Mouse (Mus musculus) left cerebral cortex, adult 2 months (tissue): ENCODE measurements around the gene Ccdc149. TPM values are rescaled to one million over a fixed set of nuclear protein-coding genes. Genes with fewer than 3 reads are reported as not detected.
A peak's percentile ranks its signal among the peaks of the same experiment; 100 is the strongest.

Experiments
- DNase-seq, 2 experiments: peaks; one replicate each; pipeline ENCODE4 v3.0.0; 2021 to 2022; ENCODE audit warnings: low spot score in 2 of 2, mixed read lengths in 1 of 2; ENCODE audit errors: extremely low spot score in 1 of 2
- H3K27ac ChIP-seq: fragments of 200-600 bp; 2 replicates; pipeline ENCODE4 v1.8.1; 2022
- H3K4me3 ChIP-seq: fragments of 200-600 bp; 2 replicates; pipeline ENCODE4 v1.8.1; 2022
- CTCF ChIP-seq: fragments of 200-600 bp; IDR thresholded peaks from 2 replicates; pipeline ENCODE4 v1.8.1; 2022; ENCODE audit warnings: antibody characterized with exemption, mild to moderate bottlenecking, moderate library complexity
- intact Hi-C: fragments of 180-260 bp; cut with DNase I; formaldehyde crosslinking; loops from one replicate; pipeline ENCODE4 v1.15.1; 2025
- total RNA-seq, 2 experiments: library from RNA; stranded (reverse); gene quantifications; 2 replicates each; pipeline ENCODE4 v1.2.3; 2021

Ccdc149 gene
- total RNA-seq, 2 experiments from 2014 or later, result 68.2 to 75.8 TPM

- intact Hi-C loops, result no loop called here
- DNase-seq, result no peak
- H3K4me3 ChIP-seq, result no peak overlapping the region
- no peak overlapping the region for H3K27ac ChIP-seq
- no peak for TF ChIP-seq CTCF
Measured at GRCm38 (mm10) chr5:52435533-52435932, 35.8 kb downstream of the Ccdc149 start.

DNA sequence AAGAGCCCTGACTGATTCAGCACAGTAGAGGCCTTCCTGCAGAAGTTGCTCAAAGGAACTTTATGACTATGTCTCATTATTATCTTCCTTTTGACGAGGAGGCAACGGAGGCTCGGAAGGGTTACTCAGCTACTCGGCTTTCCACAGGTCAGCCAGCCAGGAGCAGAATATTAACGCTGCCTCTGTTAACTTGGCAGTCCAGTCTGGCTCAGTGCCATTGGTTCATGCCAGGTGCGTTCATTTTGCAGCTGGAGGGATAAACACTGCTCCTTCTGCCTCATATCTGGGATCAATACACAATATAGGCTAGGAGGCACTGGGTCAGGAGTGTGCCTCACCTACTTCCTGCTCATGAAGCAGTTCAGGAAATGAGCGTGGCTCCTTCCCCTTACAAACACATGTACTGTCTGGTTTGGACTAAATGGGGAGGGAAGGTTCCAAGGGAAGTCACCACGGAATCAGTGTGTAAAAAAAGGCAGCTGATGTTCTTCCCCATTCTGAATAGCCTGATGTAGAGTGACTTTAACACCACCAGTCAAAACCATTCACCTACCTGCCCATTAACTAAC, 40.0 kb downstream of the Ccdc149 start:
- no peak overlapping the region for H3K4me3 ChIP-seq
- H3K27ac ChIP-seq, result no peak overlapping the region
- intact Hi-C loops, result no loop called here
- no peak for DNase-seq
- no peak for TF ChIP-seq CTCF

GRCm38 (mm10) chr5:52429731-52430480, 41.4 kb downstream of the Ccdc149 start:
- DNase-seq, result no peak
- intact Hi-C loops, result no loop called here
- TF ChIP-seq CTCF, result no peak
- Histone ChIP-seq H3K4me3 (no peak overlapping the region), H3K27ac (no peak overlapping the region)

DNA sequence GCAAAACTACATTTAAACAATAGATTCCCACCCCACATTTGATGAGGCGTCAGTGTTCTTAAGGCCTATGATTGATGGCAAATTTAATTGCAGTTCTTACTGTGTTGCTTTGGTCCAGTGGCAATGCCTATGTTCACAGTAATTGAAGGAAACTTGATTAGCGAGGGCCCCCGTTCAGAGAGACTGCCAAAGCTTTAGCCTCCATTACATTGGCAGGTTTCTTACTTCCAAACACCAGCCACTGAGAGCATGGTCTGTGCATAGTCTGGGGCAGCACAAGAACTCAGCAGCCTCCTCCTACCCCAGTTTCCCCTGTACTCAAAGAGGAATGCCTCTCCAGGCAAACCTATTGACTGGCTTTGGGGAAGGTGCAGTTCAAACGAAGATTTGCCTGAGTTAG, 42.7 kb downstream of the Ccdc149 start:
- intact Hi-C loops, result no loop called here
- DNase-seq, result no peak
- H3K4me3 ChIP-seq, result no peak overlapping the region
- no peak overlapping the region for H3K27ac ChIP-seq
- no peak for TF ChIP-seq CTCF

DNA sequence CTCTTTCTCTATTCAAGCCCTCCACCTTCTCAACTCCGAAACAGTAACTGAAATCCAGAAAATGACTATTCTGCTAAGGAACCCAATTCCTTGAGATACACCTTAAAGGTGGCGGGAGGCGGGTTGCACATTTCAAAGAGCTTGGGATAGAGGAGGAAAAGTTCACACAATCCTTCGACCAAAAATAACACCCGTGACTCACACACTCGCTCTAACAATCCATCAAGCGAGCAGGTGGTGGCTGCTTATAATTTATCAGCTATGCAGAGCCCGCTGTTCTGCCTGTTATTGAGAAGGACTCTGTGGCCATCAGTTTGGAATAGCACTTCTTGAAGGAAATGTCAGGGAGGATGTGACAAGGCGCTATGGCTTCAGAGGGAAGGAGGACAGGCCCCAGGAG, 45.5 kb downstream of the Ccdc149 start:
- intact Hi-C loops, result no loop called here
- no peak for TF ChIP-seq CTCF
- Histone ChIP-seq H3K27ac (no peak overlapping the region), H3K4me3 (no peak overlapping the region)
- DNase-seq, result peak in 1 of 2 experiments; percentile 26

DNA sequence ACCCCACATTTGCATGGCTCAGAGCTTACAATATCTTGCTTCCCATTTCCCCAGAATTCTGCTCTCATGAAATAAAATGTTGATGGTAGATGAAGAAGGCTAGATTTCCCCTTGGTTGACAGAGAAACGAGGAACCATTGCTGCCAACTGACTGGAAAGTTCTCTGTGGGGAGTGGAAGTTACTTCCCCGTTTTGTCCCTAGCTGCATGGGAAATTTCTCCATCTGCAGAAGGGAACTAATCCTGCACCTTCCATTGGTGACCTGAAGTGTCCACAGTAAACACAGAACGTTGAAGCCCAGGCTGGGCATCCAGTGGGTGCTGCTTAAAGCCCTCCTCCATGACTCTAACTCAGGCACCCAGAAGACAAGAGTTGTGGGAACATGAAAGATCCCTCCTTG, 47.4 kb downstream of the Ccdc149 start:
- Histone ChIP-seq H3K4me3 (no peak overlapping the region), H3K27ac (no peak overlapping the region)
- TF ChIP-seq CTCF, result no peak
- intact Hi-C loops, result no loop called here
- DNase-seq, result no peak

DNA sequence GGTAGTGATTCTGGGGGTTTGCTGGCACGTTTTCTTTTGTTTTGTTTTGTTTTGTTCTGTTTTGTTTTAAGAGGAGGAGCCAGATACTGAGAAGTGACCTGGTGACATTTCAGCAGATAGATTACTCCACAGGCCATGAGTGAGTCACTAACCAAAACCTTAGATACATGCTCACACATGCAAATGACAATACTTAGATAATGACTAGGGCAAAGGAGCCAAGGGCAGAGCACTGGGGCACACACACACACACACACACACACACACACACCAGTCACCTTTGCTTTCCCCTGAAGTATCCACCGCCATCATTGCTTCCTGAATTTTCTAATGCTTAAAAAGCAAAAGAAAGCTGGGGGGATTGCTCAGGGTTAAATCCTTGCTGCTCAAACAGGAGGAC, 54.8 kb downstream of the Ccdc149 start:
- Histone ChIP-seq H3K27ac (no peak overlapping the region), H3K4me3 (no peak overlapping the region)
- no peak for DNase-seq
- intact Hi-C loops, result no loop called here
- TF ChIP-seq CTCF, result no peak

DNA sequence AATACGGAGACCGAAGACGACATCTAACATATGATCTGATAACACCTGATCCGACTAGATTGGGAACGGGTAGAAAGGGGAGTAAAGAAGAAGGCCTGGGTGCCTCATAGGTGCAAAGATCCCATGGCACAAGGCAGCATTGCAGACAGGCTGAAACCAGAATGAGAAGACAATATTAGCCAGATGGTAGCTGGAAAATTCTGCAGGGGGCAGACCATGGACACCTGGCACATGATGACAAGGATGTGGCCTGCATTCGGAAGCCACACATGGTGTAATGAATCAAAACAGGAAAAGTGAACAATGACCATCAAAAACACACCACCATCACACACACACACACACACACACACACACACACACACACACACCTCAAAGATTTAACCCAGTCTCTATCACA, 55.4 kb downstream of the Ccdc149 start:
- intact Hi-C loops, result no loop called here
- no peak for TF ChIP-seq CTCF
- Histone ChIP-seq H3K4me3 (no peak overlapping the region), H3K27ac (no peak overlapping the region)
- DNase-seq, result no peak

GRCm38 (mm10) chr5:52415193-52415592, 56.1 kb downstream of the Ccdc149 start:
- Histone ChIP-seq H3K4me3 (no peak overlapping the region), H3K27ac (no peak overlapping the region)
- TF ChIP-seq CTCF, result no peak
- intact Hi-C loops, result no loop called here
- DNase-seq, result no peak

- Histone ChIP-seq H3K4me3 (no peak overlapping the region), H3K27ac (no peak overlapping the region)
- no peak for TF ChIP-seq CTCF
- intact Hi-C loops, result no loop called here
- no peak for DNase-seq
Measured at GRCm38 (mm10) chr5:52411567-52411966, 59.8 kb downstream of the Ccdc149 start.

DNA sequence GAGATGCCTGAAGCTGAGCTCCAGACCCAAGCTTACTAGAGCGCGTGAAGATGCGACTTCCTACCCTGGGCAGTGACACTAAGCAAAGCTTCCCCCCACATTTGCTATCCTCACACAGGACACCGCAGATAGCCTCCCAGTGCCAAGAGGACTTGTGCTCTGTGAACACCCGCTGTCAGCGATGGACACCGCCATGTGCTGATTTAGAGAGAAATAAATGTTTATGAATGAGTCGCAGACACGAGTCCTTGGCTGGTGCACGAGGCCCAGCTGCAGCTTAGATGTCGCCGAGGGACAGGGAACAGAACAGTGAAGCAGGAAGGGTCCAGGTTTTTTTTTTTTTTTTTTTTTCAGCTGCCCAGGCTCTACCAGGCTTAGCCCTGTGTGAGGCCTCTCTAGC, 61.1 kb downstream of the Ccdc149 start:
- TF ChIP-seq CTCF, result no peak
- H3K27ac ChIP-seq, result no peak overlapping the region
- DNase-seq, result no peak
- H3K4me3 ChIP-seq, result no peak overlapping the region
- intact Hi-C loops, result no loop called here

GRCm38 (mm10) chr5:52408668-52409315, 62.5 kb downstream of the Ccdc149 start:
- DNase-seq, result no peak
- intact Hi-C loops, result no loop called here
- no peak overlapping the region for H3K27ac ChIP-seq
- no peak overlapping the region for H3K4me3 ChIP-seq
- TF ChIP-seq CTCF, result no peak
